Mouse (Mus musculus) layer of hippocampus, postnatal 36 days (tissue): ENCODE data around the gene Zfp827. TPM values are rescaled to one million over a fixed set of nuclear protein-coding genes. Genes with fewer than 3 reads are reported as not detected.

Experiments
- DNase-seq, 2 experiments: peaks; one replicate each; pipeline ENCODE4 v3.0.0; 2022
- total RNA-seq, 2 experiments: library from RNA; stranded (reverse); gene quantifications; 2 replicates each; pipeline ENCODE4 v1.2.3; 2021

Gene Zfp827
- total RNA-seq, 2 experiments from 2014 or later, result 30.3 to 32.3 TPM

DNA sequence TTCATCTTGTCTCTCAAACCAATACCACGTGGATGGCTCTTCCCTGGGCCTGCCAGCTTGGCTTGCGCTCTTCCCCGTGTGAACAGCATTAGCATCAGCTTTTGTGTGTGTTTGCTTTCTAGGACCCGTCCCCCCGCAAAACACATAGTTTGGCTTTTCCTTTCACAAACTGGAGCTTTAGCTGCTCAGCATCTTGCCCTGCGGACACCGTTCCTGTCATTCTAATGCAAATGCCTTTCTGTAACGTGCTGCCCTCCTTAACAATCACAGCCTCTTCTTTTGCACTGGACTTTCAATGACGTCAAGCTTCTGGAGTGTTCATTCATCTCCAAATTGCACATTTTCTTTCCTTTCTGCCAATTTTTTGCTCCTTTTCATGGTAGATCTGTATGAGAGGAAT, 196.1 kb downstream of the Zfp827 start:
- DNase-seq, result no peak

DNA sequence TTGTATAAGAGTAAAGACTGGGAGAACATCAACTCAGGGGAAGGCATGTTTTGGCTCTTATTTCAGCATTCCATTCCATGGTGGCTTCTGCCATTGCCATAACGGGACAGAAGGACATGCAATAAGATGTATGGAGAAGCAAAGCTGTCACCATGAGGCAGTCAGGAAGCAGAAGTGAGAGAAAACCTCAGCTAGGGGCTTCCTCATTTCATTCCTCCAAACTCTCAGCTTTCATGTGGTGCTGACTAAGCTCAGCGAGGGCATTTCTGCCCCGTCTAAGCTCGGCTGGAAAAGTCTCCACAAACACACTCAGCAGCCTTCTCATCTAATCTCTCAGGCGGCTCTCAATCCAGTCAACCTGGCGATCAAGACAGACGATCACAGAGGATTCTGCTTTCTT, 197.3 kb downstream of the Zfp827 start:
- no peak for DNase-seq

DNA sequence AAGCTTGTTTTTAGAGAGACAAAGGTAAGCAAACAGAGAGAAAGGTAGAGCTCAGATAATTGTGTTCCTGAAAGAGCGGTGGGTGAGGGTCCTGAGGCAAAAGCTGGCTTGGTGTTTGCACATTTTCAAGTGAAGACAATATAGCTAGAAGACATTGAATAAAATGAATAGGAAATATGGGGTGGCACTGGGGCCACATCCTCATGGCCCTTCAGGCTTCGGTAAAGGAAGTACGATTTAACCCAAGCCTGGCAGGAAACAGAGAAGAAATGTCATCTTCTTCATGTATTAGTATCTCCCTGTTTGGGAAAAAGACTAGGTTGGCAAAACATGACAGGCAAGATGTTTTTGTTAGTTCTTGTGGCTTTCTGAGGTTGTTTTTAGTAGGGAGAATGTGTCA, 197.8 kb downstream of the Zfp827 start:
- no peak for DNase-seq

DNA sequence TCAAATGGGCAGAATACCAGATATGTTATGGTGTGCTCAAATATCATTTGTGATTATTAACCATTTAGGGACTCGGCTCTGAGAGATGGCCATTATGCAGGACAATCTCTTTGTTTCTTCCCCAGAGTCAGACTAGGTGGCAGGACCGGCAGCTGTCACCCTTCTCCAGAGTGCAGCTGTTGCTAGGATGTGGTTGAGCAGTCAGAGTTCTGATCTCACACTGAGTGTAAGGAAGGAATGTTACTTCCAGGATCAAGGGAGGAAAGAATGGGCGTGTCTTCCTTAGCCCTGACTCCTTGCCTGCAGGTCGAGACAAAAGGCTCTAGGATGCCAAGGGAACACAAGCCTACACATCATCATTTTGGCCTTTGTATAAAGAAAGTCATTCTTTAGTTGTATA, 199.0 kb downstream of the Zfp827 start:
- DNase-seq, result no peak

DNA sequence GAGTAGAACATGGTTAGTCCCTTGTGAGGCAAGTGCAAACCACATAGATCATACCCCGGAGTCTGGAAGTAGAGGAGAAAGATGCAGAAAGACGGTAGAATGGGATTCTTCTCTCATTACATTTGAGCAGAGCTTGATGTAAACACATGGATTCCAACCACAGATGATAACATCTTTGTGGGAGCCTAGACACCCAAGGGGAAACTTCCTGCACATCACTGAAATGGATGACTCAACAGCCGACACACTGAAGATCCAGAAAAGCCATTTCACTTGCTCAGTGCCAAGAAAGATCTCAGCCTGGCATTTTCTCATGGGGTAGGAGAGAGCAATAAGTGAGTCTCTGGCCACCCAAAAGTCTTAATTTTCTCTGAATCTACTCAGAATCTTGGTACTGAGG, 199.7 kb downstream of the Zfp827 start:
- no peak for DNase-seq

DNA sequence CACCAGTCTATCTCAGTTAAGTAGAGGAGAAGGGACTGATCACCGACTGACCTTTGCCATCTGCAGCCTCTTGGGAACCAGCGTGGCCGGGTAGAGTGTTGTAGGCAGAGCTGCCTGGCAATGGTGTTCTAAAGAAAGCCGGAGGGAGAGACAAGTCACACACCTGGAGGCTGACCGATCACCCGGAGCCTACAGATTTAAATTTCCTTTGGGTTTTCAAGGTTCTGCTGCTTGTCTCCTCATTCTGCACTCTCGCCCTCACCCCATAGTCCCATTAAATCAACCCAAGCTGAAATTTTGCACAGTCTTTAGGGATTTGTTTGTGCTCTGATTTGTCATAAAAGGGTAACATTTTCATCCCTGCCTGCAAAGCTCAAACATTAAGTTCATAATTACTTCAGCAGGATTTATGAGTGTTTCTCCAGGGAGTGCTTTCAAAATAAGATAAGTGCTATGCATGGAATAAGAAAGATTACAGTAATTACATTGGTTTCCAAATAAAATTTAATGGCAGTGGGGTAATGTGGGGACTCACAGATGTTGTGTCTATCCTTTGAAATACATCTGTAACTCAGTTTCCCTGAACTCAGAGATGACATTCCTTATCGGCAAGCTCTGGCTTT, 201.1 kb downstream of the Zfp827 start:
- no peak for DNase-seq

DNA sequence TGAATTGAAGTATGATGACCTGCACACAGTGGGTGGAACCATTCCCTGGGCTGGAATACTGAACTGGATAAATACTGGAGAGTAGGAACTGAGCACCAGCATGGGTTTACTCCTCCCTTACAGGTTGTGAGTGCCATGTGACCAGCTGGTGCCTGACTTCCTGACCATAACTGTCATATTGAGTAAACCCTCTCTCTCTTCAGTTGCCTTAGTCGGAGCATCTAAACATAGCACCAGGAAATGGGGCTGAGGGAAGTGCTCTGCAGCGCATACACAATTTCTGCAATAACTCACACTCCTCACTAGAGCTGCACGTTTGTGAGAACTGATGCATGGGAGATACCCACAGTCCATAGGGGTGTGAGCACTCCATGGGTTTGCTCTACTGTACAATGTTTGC, 211.1 kb downstream of the Zfp827 start:
- DNase-seq, result no peak

DNA sequence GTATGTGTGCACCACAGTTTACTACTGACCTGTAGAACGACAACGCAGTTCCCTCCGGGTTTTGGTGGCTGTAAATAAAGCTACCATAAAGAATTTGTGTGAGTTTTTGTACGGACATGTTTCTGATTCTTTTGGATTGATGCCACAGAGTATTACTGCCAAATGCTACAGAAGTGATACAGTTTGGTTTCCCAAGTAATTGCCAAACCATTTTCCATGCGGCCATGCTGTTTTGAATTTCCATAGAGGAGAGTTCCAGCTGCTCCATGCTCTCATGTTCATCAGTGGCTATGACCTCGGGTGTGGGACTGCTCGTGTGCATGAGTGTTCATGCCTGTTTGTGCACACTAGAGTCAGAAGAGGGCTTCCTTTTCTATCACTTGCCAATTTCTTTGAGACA, 211.8 kb downstream of the Zfp827 start:
- no peak for DNase-seq

Other genes with a start within 250 kb of the Zfp827 start
- 10 to 100 TPM; 47.0 to 52.4 TPM for gene Lsm6, start 207.3 kb upstream of the Zfp827 start, total RNA-seq
- gene 1700011L22Rik, start 220.1 kb downstream of the Zfp827 start, total RNA-seq, result not detected